19 mouse cellular contexts compared by ENCODE assay signal in genomic region chr4:119871441-119871840, GRCm38 (mm10).
DNase-seq lines count a peak whose midpoint lies in the region; ATAC-seq lines count a peak whose summit lies in the region.
"Had no signal": no experiment of that assay in that cellular context is flagged by ENCODE, and none has a peak within 500 bp of the region (broad histone marks: within the 10 kb centered on the region; RNA-seq: fewer than 3 reads in every experiment).

No protein-coding gene starts in this region.

- ATAC-seq in forebrain, embryonic 13.5 days = no peak
- ATAC-seq: forebrain, embryonic 14.5 days; inflammation-experienced regulatory T-cells, adult 6 months; intestine, postnatal 0 days had no signal

- intact Hi-C loops in left cerebral cortex, postnatal 4 days (cut with DNase I) = no loop called here

- DNase-seq in left cerebral cortex, postnatal 4 days = peak; percentile 84
- DNase-seq in left cerebral cortex, adult 11 months (ENCODE audit: low spot score) = no peak
- DNase-seq in cerebellum, adult 11-12 months = peak; percentile 64
- peak; percentile 42 for DNase-seq in cerebellum, adult 8-10 months
- peak; percentile 90 to 92 for DNase-seq in cerebellum, postnatal 14 days
- no peak for DNase-seq in kidney, adult 9 months
- no peak for DNase-seq in kidney, adult 8-10 months
- DNase-seq: adrenal gland, adult 8-10 months; adrenal gland, postnatal 36 days; gastrocnemius, postnatal 36 days; heart, adult 2 months had no signal

- H3K4me1 ChIP-seq in forebrain, embryonic 13.5 days = peaks cover 5% of the 10 kb centered on the region; the same call in 1 of the 2 replicates
- H3K4me1 ChIP-seq: embryonic facial prominence, embryonic 10.5 days; hindbrain, embryonic 10.5 days had no signal

- 87% methylated on average over 2 of the region's 2 CpGs for WGBS in forebrain, embryonic 13.5 days

- no peaks in the 10 kb centered on the region for H3K36me3 ChIP-seq in forebrain, embryonic 13.5 days (ENCODE audit: poor library complexity, severe bottlenecking)
- H3K36me3 ChIP-seq: embryonic facial prominence, embryonic 10.5 days; heart, embryonic 12.5 days; hindbrain, embryonic 10.5 days had no signal

- H3K9ac ChIP-seq in forebrain, embryonic 13.5 days = no peak overlapping the region
- H3K9ac ChIP-seq: heart, embryonic 12.5 days; hindbrain, embryonic 14.5 days had no signal

- no peak overlapping the region for H3K4me2 ChIP-seq in forebrain, embryonic 13.5 days
- H3K4me2 ChIP-seq: heart, embryonic 12.5 days; hindbrain, embryonic 14.5 days had no signal

- H3K27ac ChIP-seq in forebrain, embryonic 13.5 days = no peak overlapping the region
- H3K27ac ChIP-seq: embryonic facial prominence, embryonic 10.5 days; heart, adult 2 months; hindbrain, embryonic 10.5 days; hindbrain, embryonic 14.5 days had no signal

- no peaks in the 10 kb centered on the region for H3K27me3 ChIP-seq in forebrain, embryonic 13.5 days
- H3K27me3 ChIP-seq: heart, embryonic 12.5 days had no signal

- no peaks in the 10 kb centered on the region for H3K9me3 ChIP-seq in forebrain, embryonic 13.5 days (replicated peaks)
- H3K9me3 ChIP-seq: embryonic facial prominence, embryonic 10.5 days; heart, embryonic 12.5 days; hindbrain, embryonic 10.5 days had no signal

- no peak overlapping the region for H3K4me3 ChIP-seq in forebrain, embryonic 13.5 days
- H3K4me3 ChIP-seq: embryonic facial prominence, embryonic 10.5 days; heart, adult 2 months; heart, embryonic 12.5 days; hindbrain, embryonic 10.5 days had no signal

Comparison
In these comparisons a context has a peak if more than half of its experiments do, and no peak if none do; other contexts are left out.
1. DNase-seq: peak in left cerebral cortex, postnatal 4 days (single experiment), cerebellum, adult 11-12 months (single experiment), cerebellum, adult 8-10 months (single experiment) and cerebellum, postnatal 14 days (2 of 2); none in left cerebral cortex, adult 11 months (single experiment), kidney, adult 9 months (single experiment) and kidney, adult 8-10 months (0 of 2).